Mouse (Mus musculus) kidney, postnatal 10 days (tissue): ENCODE measurements around the gene Faim2.

ENCODE experiments used
- DNase-seq: peaks from one replicate; pipeline ENCODE4 v3.0.0; 2021; ENCODE audit warnings: mixed read lengths

Faim2 gene

GRCm38 (mm10) chr15:99505324-99506095 lies 22.5 kb downstream of the Faim2 start:
- DNase-seq = peak; percentile 50

- no peak for DNase-seq
Observed at GRCm38 (mm10) chr15:99503256-99503655, 24.7 kb downstream of the Faim2 start.

- DNase-seq = peak; percentile 47
Observed at GRCm38 (mm10) chr15:99502311-99502831, 25.6 kb downstream of the Faim2 start.

GRCm38 (mm10) chr15:99501292-99502260 lies 26.4 kb downstream of the Faim2 start:
- DNase-seq = no peak

GRCm38 (mm10) chr15:99500320-99500719 lies 27.6 kb downstream of the Faim2 start:
- no peak for DNase-seq

- DNase-seq = no peak
Observed at GRCm38 (mm10) chr15:99499726-99500125, 28.2 kb downstream of the Faim2 start.

GRCm38 (mm10) chr15:99498781-99499180 lies 29.2 kb downstream of the Faim2 start:
- peak; percentile 65 for DNase-seq

GRCm38 (mm10) chr15:99498356-99498755 lies 29.6 kb downstream of the Faim2 start:
- no peak for DNase-seq

GRCm38 (mm10) chr15:99497527-99498242 lies 30.3 kb downstream of the Faim2 start:
- peak; percentile 82 for DNase-seq

GRCm38 (mm10) chr15:99497061-99497460 lies 30.9 kb downstream of the Faim2 start:
- DNase-seq = peak; percentile 69

- no peak for DNase-seq
Observed at GRCm38 (mm10) chr15:99484745-99485144, 43.2 kb downstream of the Faim2 start.

- no peak for DNase-seq
Observed at GRCm38 (mm10) chr15:99475814-99476213, 52.2 kb downstream of the Faim2 start.

GRCm38 (mm10) chr15:99474576-99474926 lies 53.4 kb downstream of the Faim2 start, which contains the start of gene Bcdin3d:
Bcdin3d (minus strand) TSS chr15:99474730.
- peak; percentile 93 for DNase-seq

- peak; percentile 84 for DNase-seq
Observed at GRCm38 (mm10) chr15:99473801-99474575, 54.0 kb downstream of the Faim2 start.

GRCm38 (mm10) chr15:99472972-99473371 lies 55.0 kb downstream of the Faim2 start:
- DNase-seq = no peak

- no peak for DNase-seq
Observed at GRCm38 (mm10) chr15:99471677-99472063, 56.3 kb downstream of the Faim2 start.

GRCm38 (mm10) chr15:99470971-99471676 lies 56.8 kb downstream of the Faim2 start:
- DNase-seq = peak; percentile 80

- peak; percentile 54 for DNase-seq
Observed at GRCm38 (mm10) chr15:99470224-99470761, 57.7 kb downstream of the Faim2 start.

GRCm38 (mm10) chr15:99469736-99470135 lies 58.2 kb downstream of the Faim2 start:
- no peak for DNase-seq

- DNase-seq = peak; percentile 91
Observed at GRCm38 (mm10) chr15:99469067-99469466, 58.9 kb downstream of the Faim2 start.

GRCm38 (mm10) chr15:99463194-99463593 lies 64.8 kb downstream of the Faim2 start:
- DNase-seq = no peak
